Mouse (Mus musculus): ENCODE measurements around the gene Ppm1b. TPM values are rescaled to one million over a fixed set of nuclear protein-coding genes. Genes with fewer than 3 reads are reported as not detected.

Ppm1b gene
- total RNA-seq, 2 experiments from 2014 or later = 103 to 115 TPM

GRCm38 (mm10) chr17:85018794-85019193 is 62.3 kb downstream of the Ppm1b start:
- DNase-seq (ENCODE audit: low spot score in 2 of 2) = no peak

GRCm38 (mm10) chr17:85020343-85020742 is 63.8 kb downstream of the Ppm1b start:
- no peak for DNase-seq (ENCODE audit: low spot score in 2 of 2)

- peak in 1 of 2 experiments; percentile 27 for DNase-seq (ENCODE audit: low spot score in 2 of 2)
Observed at GRCm38 (mm10) chr17:85023247-85024167, 67.0 kb downstream of the Ppm1b start.

GRCm38 (mm10) chr17:85024237-85024636 is 67.7 kb downstream of the Ppm1b start:
- DNase-seq (ENCODE audit: low spot score in 2 of 2) = no peak

GRCm38 (mm10) chr17:85025151-85025550 is 68.6 kb downstream of the Ppm1b start:
- no peak for DNase-seq (ENCODE audit: low spot score in 2 of 2)

GRCm38 (mm10) chr17:85026436-85026835 is 69.9 kb downstream of the Ppm1b start:
- no peak for DNase-seq (ENCODE audit: low spot score in 2 of 2)

- DNase-seq (ENCODE audit: low spot score in 2 of 2) = no peak
Observed at GRCm38 (mm10) chr17:85027247-85027646, 70.7 kb downstream of the Ppm1b start.

GRCm38 (mm10) chr17:85028093-85028739 is 71.7 kb downstream of the Ppm1b start, which contains the start of gene Slc3a1:
Gene Slc3a1 (plus strand): TSS chr17:85028376.
- no peak for DNase-seq (ENCODE audit: low spot score in 2 of 2)

GRCm38 (mm10) chr17:85028797-85029196 is 72.3 kb downstream of the Ppm1b start:
- no peak for DNase-seq (ENCODE audit: low spot score in 2 of 2)

GRCm38 (mm10) chr17:85030651-85031050 is 74.1 kb downstream of the Ppm1b start:
- no peak for DNase-seq (ENCODE audit: low spot score in 2 of 2)

GRCm38 (mm10) chr17:85033087-85033486 is 76.5 kb downstream of the Ppm1b start:
- no peak for DNase-seq (ENCODE audit: low spot score in 2 of 2)

- DNase-seq (ENCODE audit: low spot score in 2 of 2) = no peak
Observed at GRCm38 (mm10) chr17:85034068-85034467, 77.5 kb downstream of the Ppm1b start.

GRCm38 (mm10) chr17:85037855-85038254 is 81.3 kb downstream of the Ppm1b start:
- no peak for DNase-seq (ENCODE audit: low spot score in 2 of 2)

GRCm38 (mm10) chr17:85038311-85038710 is 81.8 kb downstream of the Ppm1b start:
- DNase-seq (ENCODE audit: low spot score in 2 of 2) = no peak

GRCm38 (mm10) chr17:85038761-85039160 is 82.2 kb downstream of the Ppm1b start:
- DNase-seq (ENCODE audit: low spot score in 2 of 2) = no peak

GRCm38 (mm10) chr17:85040913-85041312 is 84.4 kb downstream of the Ppm1b start:
- DNase-seq (ENCODE audit: low spot score in 2 of 2) = no peak

- DNase-seq (ENCODE audit: low spot score in 2 of 2) = no peak
Observed at GRCm38 (mm10) chr17:85042419-85042818, 85.9 kb downstream of the Ppm1b start.

GRCm38 (mm10) chr17:85043404-85043816 is 86.9 kb downstream of the Ppm1b start:
- DNase-seq (ENCODE audit: low spot score in 2 of 2) = no peak

GRCm38 (mm10) chr17:85044466-85044865 is 87.9 kb downstream of the Ppm1b start:
- DNase-seq (ENCODE audit: low spot score in 2 of 2) = no peak

- DNase-seq (ENCODE audit: low spot score in 2 of 2) = no peak
Observed at GRCm38 (mm10) chr17:85045160-85045559, 88.6 kb downstream of the Ppm1b start.

GRCm38 (mm10) chr17:85048379-85048778 is 91.8 kb downstream of the Ppm1b start:
- DNase-seq (ENCODE audit: low spot score in 2 of 2) = no peak

GRCm38 (mm10) chr17:85058276-85058675 is 101.7 kb downstream of the Ppm1b start:
- DNase-seq (ENCODE audit: low spot score in 2 of 2) = no peak

Data from adrenal gland, postnatal 4 days (tissue).